Mouse (Mus musculus): ENCODE results near the gene Sorl1.

DNA sequence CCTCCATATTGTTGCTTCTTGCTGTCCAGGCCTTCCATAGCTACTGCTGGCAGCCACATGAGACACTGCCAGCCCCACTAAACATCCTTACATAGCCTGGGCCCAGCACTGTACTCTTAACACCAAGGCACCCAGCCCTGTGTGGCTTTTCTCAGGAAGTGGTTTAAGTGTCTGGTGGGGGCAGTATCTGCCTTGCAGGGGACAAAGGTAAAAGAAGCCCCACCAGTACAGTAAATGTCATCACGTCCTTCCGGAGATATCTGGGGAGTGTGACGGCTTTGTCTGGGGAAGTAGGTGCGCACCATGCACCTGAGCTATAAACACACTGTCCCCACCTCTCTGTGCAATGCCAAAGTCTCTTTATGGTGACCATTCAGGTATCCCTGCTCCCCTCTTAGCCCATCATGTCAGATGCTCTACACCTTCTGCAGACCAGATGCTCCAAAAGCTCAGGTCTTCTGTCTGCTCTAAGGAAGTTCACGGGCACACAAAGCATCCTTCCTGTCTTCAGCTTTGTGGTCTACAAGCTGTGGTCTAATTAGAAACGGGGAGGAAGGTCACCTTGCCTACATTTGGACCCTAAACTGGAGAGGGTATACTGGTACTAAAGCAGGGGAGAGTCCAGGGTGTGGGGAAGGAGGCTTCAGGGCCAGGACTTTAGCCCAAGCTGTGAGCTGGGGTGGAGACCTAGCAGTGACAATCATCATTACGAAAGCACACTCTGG, 26.9 kb downstream of the Sorl1 start:
- no peak for TF ChIP-seq CTCF (conservative IDR thresholded peaks at IDR 0.05; ENCODE audit: insufficient read depth, insufficient read length, low read depth, low read length)
- no peak for TF ChIP-seq POLR2A (IDR thresholded peaks at IDR 0.05; ENCODE audit: low read depth, low read length)

Measured in kidney, adult 2 months (tissue).